Mouse (Mus musculus): ENCODE data around the gene Sox5.

The Sox5 gene

DNA sequence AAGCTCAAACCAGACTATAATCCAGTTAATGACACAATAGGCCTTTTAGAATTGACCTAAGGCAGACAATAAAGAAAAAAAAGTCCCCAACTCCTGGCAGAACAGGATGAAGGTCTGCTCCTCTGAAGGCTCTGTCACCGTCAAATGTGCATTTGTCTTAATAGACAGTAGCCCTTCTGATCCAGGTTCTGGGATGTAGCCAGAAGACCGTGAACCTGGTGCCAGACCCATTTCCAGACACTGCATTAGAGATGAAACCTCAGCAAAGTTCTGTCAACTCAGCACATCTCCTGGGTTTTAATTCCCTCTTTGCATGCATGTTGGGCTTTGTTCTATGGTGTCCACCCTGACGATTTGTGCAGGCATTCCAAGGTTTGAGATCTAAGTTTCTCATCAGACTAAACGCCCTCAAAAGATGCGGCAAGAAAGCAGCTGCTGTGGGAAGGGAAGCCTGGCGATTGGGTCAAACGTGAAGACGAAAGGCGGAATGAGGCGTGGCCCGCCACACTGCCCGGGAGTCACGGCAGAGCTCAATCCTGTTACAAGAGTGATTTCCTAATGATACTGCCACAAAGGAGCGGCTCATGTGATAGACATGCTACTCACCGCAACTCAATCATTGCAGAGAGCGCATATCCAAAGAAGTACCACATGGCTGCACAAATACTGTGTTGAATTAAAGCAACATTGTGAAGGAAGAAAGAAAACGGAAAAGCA lies 394.1 kb downstream of the Sox5 start:
- no peak for DNase-seq

DNA sequence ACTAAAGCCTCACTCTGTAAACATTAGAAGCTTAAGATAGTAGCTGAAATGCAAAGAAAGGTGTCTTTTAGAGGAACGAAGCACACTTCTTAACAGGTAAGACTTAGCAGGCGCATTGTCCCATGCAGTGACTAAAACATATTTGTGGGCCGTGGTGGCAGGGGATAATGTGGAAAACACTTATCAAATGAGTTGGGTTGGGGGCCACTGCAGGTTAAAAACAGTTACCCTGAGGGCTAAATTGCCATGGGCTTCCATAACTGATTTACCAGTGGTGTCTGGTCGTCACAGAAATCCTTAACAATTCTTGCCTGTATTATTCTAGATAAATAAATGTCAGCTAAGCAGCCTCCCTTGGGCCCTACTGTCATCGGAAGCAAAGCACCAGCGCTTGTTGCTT lies 401.1 kb downstream of the Sox5 start:
- no peak for DNase-seq

DNA sequence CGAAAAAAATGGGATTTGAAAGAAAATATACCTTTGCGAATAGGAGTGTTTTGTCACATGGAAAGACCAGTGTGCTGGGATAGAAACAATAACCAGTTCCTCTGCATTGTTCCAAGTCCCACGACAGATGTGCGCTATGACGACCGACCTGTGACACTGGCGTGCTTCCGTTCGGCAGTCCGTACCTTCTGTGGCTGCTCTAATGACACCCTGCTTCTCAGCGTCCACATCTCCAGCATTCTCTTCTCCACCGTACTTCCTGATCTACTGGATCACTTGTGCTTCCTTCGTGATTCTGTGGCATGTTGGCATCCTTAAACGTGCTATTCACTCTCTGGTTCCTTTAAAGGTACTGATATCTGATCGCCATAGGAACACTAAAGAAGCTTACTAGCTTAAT lies 401.6 kb downstream of the Sox5 start:
- DNase-seq: no peak

DNA sequence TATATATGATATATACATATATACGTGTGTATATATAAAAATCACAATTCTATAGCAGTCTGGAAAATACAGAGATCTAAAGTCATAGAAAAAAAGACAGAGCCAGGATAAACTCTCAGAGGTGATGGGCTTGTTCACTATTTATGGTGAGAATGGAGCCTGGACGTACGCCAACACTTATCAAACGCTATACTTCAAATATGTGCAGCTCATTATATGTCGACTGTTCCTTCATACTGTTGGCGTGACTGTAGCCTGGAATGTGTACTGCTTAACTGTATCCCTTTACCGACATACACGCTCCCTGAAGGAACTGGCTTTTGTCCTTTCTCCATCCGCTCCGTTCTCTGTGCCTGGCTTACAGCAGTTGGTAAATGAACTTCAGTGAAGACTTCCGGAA lies 407.0 kb downstream of the Sox5 start:
- no peak for DNase-seq

DNA sequence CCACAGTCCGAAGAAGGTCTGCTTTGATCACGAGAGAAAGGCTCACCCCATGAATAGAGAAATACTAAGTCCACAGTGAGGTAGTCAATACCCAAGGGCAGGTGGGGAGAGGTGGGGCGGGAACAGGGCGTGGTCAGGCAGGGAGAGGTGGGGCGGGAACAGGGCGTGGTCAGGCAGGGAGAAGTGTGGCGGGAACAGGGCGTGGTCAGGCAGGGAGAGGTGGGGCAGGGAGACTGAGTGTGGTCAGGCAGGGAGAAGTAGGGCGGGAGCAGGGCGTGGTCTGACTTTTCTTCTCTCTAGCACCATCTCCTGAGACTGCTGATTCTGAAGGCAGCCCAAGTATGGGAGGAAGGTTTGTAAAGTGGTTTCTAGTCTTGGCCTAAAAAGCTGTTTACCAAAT lies 411.1 kb downstream of the Sox5 start:
- DNase-seq: no peak

DNA sequence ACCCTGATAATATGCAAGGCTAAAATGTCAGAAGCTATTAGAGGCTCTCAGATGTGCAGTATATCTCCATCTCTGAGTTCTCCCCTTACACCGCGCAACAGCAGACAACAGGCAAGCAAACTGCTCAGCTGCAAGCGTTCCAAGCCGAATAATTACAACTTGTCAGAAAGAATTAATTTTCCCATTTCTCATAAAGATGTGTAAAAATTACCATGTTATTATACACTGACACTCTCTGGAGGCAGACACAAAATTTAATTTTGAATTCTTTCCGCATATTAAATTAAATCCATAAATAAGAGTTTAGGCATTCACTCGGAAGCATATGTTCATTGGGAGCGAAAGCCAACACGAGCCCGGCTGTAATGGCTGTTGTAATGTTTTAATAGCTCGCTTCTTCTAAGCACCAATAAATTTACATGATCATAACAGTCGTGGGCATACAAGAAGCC lies 414.1 kb downstream of the Sox5 start:
- no peak for DNase-seq

DNA sequence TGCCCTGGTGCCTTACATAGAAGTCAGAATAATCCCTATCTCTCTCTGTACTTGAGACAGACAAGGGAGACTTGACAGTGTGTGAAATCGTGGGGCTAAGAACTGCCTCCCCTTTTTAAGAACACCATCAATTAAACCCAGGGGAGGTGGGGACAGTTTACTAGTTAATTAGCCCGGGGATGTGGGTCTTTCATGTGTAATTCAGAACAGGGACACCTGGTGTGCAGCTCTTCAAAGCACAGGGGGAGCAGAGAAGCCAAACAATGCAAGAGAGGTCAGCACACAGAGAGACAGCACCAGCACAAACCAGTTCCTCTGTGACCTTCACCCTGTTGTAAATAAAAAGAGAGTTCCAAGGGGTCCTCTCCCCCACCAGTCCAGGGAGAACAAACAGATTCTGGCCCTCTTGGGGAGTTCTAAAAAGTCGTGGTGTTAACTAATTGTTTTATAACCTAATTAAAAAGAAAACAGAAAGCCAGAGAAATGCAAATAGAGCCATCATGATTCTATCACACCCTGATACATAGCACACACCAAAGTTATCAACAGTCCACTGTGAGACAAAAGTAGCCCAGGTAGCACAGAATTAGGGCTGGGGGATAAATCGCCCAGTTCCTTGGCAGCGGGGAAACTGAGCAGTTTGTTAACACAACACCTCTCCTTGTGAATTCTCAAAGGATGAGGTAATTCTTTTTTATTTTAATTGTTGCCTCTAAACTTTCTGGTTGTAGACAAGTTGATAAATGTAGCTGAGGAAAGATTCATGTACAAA lies 420.3 kb downstream of the Sox5 start:
- DNase-seq: no peak

DNA sequence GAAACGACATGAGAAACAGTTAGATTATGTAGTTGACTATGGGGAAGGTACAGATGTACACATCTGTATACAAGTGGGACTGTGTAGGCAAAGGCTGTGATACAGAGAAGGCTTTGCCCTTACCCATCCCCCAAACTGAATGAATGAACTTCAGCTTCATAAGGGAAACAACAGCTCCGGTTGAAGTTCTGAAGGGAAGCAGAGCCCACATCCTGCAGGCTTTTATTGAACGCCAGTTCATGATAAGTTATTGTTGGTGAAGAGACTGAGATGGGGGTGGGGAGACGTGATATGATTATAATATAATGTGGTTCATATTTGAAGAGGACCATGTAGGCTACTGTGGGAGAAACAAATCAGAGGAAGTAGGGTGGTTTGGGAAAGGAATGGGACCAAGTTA lies 424.7 kb downstream of the Sox5 start:
- no peak for DNase-seq

DNA sequence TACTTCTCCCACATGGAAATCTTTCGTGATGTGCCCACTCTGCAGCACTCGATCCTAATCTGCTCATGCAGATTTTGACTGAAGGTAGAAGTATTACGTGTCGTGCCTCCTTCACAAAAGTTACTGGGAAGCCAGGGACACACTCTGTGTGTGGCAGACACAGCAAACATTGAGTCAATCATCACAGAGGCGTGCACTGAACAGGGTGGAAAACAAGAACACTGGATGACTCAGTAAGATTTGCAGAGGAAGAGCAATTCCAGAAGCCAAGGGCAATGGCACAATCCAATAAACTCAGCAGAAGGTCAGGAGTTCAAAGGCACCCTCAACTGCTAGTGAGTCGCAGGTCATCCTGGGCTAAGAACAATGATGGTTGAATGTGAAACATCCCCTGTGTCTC lies 430.7 kb downstream of the Sox5 start:
- no peak for DNase-seq

DNA sequence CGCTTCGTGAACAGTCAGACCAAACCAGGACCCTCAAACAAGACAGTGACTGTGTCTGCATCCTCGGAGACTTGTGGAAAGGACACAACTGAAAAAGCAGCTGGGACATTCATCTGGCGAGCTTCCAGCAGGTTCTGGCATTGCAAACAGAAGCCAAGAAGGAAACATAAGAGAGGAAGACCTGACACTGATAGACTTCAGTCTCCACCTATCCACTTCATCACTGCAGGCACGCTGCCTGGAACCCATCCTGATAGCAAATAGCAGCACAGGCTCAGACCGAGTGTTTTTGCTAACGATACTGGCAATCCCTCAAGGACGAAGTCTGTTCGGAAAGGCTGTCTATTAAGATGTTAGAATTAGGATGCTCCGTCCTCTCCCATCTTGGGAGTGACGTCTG lies 438.4 kb downstream of the Sox5 start:
- no peak for DNase-seq

DNA sequence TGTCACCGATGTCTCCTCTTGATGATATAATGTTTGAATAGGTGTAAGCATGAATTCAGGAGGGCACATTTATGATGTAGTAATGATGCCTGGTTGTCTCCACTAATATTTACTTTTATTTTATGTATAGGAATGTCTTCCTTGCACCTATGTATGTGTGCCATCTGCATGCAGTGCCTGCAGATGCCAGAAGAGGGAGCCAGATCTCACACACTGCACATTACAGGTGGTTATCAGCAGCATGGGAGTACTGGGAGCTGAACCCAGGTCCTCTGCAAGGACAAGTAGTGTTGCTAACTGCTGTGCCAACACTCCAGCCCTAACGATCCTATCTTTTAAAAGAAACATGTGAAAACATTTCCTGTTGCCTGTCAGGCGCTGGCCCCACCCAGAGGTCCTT lies 442.2 kb downstream of the Sox5 start:
- DNase-seq: no peak

DNA sequence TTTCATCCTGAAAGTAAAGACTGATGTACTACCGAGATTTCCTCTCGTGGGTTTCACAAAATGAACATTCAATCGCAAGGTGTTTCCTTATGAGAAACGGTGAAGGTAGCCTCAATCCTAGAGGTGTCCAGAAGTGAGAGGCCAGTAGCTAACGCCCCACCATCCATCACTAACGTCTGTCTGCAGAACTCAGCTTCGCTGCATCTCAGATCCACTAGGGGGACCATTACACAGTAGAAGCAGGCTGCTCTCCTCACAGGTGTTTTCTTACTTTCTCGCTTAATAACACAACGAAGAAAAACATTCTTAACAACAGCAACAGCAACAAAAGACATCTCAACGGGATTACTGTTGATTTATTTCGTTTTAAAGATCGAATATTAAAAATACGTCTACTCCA lies 442.8 kb downstream of the Sox5 start:
- no peak for DNase-seq

DNA sequence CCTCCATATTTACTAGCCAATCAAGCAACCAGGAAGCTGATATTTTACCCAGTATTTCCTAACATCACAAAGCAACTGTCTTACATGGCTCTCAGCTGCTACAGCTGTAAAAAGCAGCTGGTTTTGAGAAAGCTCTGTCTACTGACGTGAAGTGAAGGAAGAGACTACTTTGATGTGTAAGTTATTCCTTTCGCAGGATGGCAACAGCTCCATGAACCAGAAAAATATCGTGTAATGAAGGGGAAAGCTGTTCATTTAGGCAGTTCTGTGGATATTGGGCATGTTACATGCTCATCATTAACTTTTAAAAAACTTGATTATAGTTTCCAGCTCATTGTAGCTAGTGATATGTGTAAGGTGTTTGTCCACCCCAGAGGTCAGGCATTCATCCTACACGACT lies 443.6 kb downstream of the Sox5 start:
- no peak for DNase-seq

DNA sequence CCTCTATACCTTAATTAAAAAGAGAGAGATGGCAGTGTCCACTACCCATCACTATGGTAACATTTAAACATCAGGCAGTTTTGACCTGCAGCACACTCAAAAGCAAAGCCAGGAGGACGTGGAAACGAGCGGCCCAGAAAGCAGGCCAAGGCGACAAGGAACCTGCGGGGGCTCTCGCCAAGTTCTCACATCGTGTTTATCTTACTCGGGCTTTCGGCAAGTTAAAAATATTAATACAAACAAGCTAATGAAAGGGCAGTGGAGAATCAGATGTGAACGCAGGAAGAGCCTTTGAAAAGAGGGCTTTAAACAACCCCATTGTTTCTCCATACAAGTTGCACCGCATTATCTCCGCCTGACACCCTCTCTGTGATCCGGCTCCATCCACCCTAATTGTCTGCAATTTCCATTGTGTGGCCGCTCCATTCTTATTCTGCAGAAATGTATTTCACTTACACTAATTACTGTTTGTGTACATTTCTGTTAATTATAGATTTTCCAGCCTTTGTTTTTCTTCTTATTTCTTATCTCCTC lies 444.3 kb downstream of the Sox5 start:
- DNase-seq: no peak

DNA sequence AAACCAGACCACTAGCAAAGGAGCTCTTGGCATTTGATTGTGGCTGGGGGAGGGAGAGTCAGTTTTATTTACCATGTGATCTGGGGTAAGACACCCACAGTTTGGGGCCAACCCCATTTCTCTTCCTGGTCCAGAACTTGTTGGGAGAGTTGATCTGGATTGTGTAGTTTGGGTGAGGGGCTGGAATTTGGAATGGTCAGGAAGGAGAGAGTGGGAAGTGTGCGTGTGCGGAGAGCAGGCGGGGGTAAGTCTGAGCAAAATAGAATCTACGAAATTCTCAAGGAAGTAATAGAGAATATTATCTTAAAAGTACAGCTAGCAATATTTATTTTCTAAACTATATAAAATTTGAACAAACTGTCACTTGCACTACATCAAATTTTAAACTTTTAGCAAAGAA lies 445.0 kb downstream of the Sox5 start:
- DNase-seq: no peak

DNA sequence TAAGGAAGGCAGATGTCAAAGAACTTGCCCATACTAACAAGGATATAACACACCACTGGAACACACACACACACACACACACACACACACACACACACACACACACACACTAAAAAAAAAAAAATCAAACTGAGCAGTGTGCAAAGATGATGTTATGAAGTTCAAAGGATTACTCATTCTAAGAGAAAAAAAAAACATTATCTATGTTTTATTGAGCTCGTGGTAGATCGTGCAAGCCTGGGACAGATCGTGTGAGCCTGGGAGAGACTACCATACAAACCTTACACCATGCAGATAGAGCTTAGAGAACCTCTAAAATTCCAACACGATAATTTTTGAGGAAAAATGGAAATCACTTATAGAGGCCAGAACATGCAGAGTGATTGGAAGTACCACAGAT lies 448.6 kb downstream of the Sox5 start:
- DNase-seq: no peak

DNA sequence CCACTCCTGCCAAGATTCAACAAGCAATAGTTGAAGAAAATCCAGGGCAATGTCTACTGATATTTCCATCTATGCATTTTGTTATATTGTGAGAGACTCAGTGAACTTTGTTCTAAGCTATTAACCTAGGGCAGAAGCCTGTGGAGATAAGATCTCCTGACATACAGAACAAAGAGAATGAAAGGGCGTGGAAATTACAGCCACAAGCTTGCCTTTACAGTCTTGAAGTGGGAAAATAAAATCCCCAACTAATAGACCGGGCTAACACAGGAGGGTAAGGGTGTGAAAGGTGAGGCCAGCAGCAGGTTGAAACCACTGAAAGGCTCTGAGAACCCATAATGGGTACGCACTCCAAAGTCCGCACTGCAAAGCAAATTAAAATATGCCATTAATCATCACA lies 449.8 kb downstream of the Sox5 start:
- DNase-seq: no peak

DNA sequence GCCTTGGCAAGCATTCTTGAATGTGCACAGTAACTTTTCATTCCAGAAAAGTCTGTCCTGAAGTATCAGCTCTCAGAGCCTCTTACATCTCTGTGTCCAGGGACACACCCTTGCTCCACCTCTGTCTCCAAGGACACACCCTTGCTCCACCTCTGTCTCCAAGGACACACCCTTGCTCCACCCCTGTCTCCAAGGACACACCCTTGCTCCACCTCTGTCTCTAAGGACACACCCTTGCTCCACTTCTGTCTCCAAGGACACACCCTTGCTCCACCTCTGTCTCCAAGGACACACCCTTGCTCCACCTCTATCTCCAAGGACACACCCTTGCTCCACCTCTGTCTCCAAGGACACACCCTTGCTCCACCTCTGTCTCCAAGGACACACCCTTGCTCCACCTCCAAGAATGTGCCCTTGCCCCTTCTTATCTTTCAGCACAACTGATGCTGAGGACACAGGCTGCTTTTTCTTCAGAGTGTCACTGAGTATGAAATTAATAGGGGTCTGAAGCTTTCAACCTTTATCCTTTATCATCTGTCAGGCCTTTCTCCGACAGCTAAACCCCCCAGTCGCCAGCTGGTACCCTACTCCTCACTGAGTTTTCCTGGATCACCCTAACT lies 452.4 kb downstream of the Sox5 start:
- DNase-seq: no peak

DNA sequence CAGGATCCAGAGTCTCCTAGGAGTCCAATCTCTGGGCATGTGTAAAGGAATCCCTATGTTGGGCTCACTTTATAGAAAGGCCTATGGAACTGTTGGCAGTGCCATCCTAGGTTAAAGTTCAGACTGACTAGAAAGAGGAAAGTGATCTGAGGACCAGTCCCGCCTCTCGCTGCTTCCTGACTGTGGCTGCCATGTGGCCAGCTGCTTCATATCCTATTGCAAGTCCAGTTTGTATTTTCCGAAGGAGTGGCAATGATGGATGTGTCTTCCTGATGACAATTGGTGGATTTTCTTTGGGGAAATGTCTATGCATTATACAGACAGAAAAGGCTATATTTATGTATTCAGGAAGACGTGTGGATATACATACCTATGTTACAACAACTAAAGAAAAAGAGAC lies 453.0 kb downstream of the Sox5 start:
- DNase-seq: no peak

DNA sequence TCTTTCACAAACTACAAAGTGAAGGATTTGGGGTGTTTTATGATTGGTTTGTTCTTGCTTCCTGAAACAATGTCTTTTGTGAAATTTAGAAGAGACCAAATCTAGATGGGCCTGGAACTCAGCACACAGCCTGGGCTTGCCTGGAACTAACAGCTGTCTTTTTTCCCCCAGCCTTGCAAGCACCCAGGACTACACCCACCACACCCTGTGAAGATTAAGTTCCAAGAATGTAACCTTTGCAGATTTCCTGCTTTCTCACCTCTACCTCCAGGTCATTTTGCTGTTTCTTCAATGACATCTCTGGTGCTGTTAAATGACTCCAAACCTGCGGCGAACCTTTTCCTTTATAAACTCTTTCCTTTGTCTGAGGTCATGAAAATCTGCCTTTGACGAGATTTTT lies 455.0 kb downstream of the Sox5 start:
- DNase-seq: no peak

DNA sequence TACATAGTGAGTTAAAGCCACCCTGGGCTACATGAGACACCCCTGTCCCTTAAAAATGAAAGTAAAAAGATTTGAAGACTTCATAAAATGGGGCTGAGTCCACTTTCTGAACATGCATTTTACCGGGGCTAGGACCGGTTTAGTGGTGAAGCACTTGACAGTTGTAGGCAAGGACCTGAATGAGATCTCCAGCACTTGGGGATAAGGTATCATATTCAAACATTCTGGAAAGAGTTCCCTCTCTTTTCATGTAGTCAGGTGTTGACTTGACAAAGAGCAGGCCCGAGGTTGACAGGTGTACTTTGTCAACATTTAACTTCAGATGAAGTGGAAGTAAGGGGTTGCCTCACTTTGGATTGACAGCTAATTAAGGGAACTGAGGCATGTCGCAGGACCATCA lies 458.4 kb downstream of the Sox5 start:
- DNase-seq: no peak

DNA sequence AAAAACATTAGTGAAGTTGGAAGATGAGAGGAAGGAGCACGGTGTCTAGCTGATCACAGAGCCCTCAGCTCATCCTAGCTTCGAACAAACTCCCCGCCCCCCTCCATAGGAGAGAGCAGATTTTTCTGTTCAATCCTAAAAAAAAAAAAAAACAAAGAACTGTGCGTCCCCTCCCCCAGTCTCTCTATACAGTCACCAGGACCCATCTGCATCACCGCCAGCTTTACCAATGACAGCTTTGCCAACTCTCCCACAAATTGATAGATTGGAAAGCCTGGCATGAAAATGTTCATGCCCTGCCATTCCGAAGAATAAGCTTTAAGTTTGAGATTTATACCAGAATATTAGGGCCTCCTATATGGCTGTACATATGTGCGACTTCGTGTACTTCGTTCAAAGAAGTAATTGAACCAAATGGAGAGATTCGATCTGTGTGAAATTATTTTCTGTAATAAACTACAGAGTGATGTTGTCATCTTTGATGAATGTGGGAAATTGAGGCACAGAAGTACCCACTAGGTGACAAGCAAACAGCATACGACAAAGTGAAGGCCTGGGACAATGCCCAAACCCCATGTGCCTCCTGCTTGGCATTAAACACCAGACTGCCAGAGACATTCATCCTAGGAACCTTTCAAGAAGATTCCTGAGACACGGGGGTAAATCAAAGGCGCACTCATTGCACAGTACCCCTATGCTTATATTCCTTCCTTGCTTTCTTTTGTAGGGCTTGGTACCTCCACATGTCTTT lies 459.3 kb downstream of the Sox5 start:
- no peak for DNase-seq

DNA sequence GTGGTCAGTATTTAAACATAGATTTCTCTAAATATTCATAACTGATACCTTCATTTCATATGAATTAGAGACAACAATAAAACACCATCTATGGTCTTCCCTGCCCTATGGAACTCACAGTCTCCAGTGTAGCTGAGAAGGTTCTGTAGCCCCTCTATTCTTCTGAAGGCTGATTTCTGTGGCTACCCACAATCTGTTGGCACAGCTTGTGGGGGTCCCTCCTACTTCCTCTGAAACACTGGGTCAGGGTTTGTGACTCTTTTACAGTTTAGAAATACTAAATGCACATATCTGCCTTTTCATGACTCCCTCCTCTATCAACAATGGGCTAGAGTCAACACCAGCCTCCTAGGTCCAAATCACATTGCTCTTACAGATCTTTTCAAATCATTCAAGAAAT lies 461.4 kb downstream of the Sox5 start:
- no peak for DNase-seq

All from kidney, adult 18-20 months (tissue).